Mouse (Mus musculus): ENCODE results near the gene Nsmf. TPM values are rescaled to one million over a fixed set of nuclear protein-coding genes. Genes with fewer than 3 reads are reported as not detected.

The Nsmf gene
- total and polyA plus RNA-seq, 3 experiments: 28.5 to 30.9 (median 29.5) TPM

- Histone ChIP-seq H3K27me3 (ENCODE audit: insufficient read depth, low read length) (no peaks in the 10 kb centered on the region; the same call in 1 of the 2 replicates), H3K36me3 (replicated peaks) (peaks cover 78% of the 10 kb centered on the region), H3K9me3 (replicated peaks) (no peaks in the 10 kb centered on the region), H3K4me1 (ENCODE audit: insufficient read depth, low read depth, low read length) (peaks cover 30% of the 10 kb centered on the region), H3K4me3 (ENCODE audit: low read depth, low read length) (no peak overlapping the region)
- no peak for ATAC-seq (ENCODE audit: extremely low read depth, insufficient number of reproducible peaks, low FRiP score, poor library complexity, severe bottlenecking)
- TF ChIP-seq GATA2 (IDR thresholded peaks at IDR 0.05; ENCODE audit: borderline replicate concordance, low read depth, low read length): no peak
- no peak for DNase-seq (ENCODE audit: low spot score)
These were observed 4.8 kb downstream of the Nsmf start for GRCm38 (mm10) chr2:25058926-25059325.

DNA sequence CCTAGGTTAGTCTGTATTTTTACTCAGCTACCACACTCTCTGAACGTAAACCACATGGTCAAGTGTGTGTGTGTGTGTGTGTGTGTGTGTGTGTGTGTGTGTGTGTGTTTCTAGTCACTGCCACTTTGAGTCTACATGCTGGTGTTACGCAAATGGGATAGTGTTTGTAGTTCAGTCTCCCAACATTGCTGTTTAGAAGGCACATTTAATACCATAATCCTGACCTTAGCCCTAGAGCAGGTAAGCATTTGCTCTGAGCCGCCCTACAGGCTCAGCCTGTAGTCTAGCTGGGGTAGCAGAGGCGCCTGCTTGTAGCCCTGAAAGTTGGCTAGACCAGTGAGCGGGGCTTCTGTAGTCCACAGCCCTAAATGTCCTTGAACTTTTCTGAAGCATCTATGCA lies 9.4 kb downstream of the Nsmf start:
- H3K9me3 ChIP-seq (replicated peaks): no peaks in the 10 kb centered on the region
- H3K4me3 ChIP-seq (ENCODE audit: low read depth, low read length): no peak overlapping the region
- no peak for ATAC-seq (ENCODE audit: extremely low read depth, insufficient number of reproducible peaks, low FRiP score, poor library complexity, severe bottlenecking)
- H3K4me1 ChIP-seq (ENCODE audit: insufficient read depth, low read depth, low read length): peaks cover 12% of the 10 kb centered on the region
- peaks cover 48% of the 10 kb centered on the region for H3K36me3 ChIP-seq (replicated peaks)
- TF ChIP-seq TAL1 (conservative IDR thresholded peaks at IDR 0.05; ENCODE audit: low read depth, low read length) (no peak), POLR2AphosphoS5 (IDR thresholded peaks at IDR 0.05; ENCODE audit: insufficient replicate concordance, low read depth, low read length) (no peak), GATA2 (IDR thresholded peaks at IDR 0.05; ENCODE audit: borderline replicate concordance, low read depth, low read length) (no peak), CTCF (IDR thresholded peaks at IDR 0.05; ENCODE audit: low read depth, low read length) (no peak), GATA1 (IDR thresholded peaks at IDR 0.05; ENCODE audit: borderline replicate concordance, low read length) (no peak)
- peaks cover 4% of the 10 kb centered on the region for H3K27me3 ChIP-seq (ENCODE audit: insufficient read depth, low read length)
- no peak for DNase-seq (ENCODE audit: low spot score)

GRCm38 (mm10) chr2:25064285-25064684 lies 10.1 kb downstream of the Nsmf start:
- Histone ChIP-seq H3K27me3 (ENCODE audit: insufficient read depth, low read length) (peaks cover 4% of the 10 kb centered on the region; the same call in 1 of the 2 replicates), H3K36me3 (replicated peaks) (peaks cover 40% of the 10 kb centered on the region), H3K9me3 (replicated peaks) (no peaks in the 10 kb centered on the region), H3K4me1 (ENCODE audit: insufficient read depth, low read depth, low read length) (peaks cover 8% of the 10 kb centered on the region), H3K4me3 (ENCODE audit: low read depth, low read length) (no peak overlapping the region)
- no peak for TF ChIP-seq POLR2AphosphoS5 (IDR thresholded peaks at IDR 0.05; ENCODE audit: insufficient replicate concordance, low read depth, low read length)
- no peak for TF ChIP-seq TAL1 (conservative IDR thresholded peaks at IDR 0.05; ENCODE audit: low read depth, low read length)
- TF ChIP-seq GATA1 (IDR thresholded peaks at IDR 0.05; ENCODE audit: borderline replicate concordance, low read length): no peak
- no peak for TF ChIP-seq CTCF (IDR thresholded peaks at IDR 0.05; ENCODE audit: low read depth, low read length)
- TF ChIP-seq GATA2 (IDR thresholded peaks at IDR 0.05; ENCODE audit: borderline replicate concordance, low read depth, low read length): no peak
- no peak for DNase-seq (ENCODE audit: low spot score)
- ATAC-seq (ENCODE audit: extremely low read depth, insufficient number of reproducible peaks, low FRiP score, poor library complexity, severe bottlenecking): no peak; the same call in 1 of the 2 replicates

GRCm38 (mm10) chr2:25065537-25065936 lies 11.4 kb downstream of the Nsmf start:
- Histone ChIP-seq H3K4me3 (ENCODE audit: low read depth, low read length) (no peak overlapping the region), H3K4me1 (ENCODE audit: insufficient read depth, low read depth, low read length) (peaks cover 8% of the 10 kb centered on the region), H3K36me3 (replicated peaks) (peaks cover 27% of the 10 kb centered on the region), H3K9me3 (replicated peaks) (no peaks in the 10 kb centered on the region), H3K27me3 (ENCODE audit: insufficient read depth, low read length) (peaks cover 4% of the 10 kb centered on the region; the same call in 1 of the 2 replicates)
- ATAC-seq (ENCODE audit: extremely low read depth, insufficient number of reproducible peaks, low FRiP score, poor library complexity, severe bottlenecking) (no peak), DNase-seq (ENCODE audit: low spot score) (no peak)
- TF ChIP-seq TAL1 (conservative IDR thresholded peaks at IDR 0.05; ENCODE audit: low read depth, low read length) (no peak), CTCF (IDR thresholded peaks at IDR 0.05; ENCODE audit: low read depth, low read length) (no peak), POLR2AphosphoS5 (IDR thresholded peaks at IDR 0.05; ENCODE audit: insufficient replicate concordance, low read depth, low read length) (no peak), GATA2 (IDR thresholded peaks at IDR 0.05; ENCODE audit: borderline replicate concordance, low read depth, low read length) (no peak), GATA1 (IDR thresholded peaks at IDR 0.05; ENCODE audit: borderline replicate concordance, low read length) (no peak)

- Histone ChIP-seq H3K36me3 (replicated peaks) (peaks cover 17% of the 10 kb centered on the region), H3K4me1 (ENCODE audit: insufficient read depth, low read depth, low read length) (no peaks in the 10 kb centered on the region), H3K27me3 (ENCODE audit: insufficient read depth, low read length) (peaks cover 4% of the 10 kb centered on the region; the same call in 1 of the 2 replicates), H3K9me3 (replicated peaks) (no peaks in the 10 kb centered on the region), H3K4me3 (ENCODE audit: low read depth, low read length) (no peak overlapping the region)
- TF ChIP-seq GATA1 (IDR thresholded peaks at IDR 0.05; ENCODE audit: borderline replicate concordance, low read length) (no peak), CTCF (IDR thresholded peaks at IDR 0.05; ENCODE audit: low read depth, low read length) (no peak), TAL1 (conservative IDR thresholded peaks at IDR 0.05; ENCODE audit: low read depth, low read length) (no peak), POLR2AphosphoS5 (IDR thresholded peaks at IDR 0.05; ENCODE audit: insufficient replicate concordance, low read depth, low read length) (no peak), GATA2 (IDR thresholded peaks at IDR 0.05; ENCODE audit: borderline replicate concordance, low read depth, low read length) (no peak)
- ATAC-seq (ENCODE audit: extremely low read depth, insufficient number of reproducible peaks, low FRiP score, poor library complexity, severe bottlenecking) (no peak), DNase-seq (ENCODE audit: low spot score) (no peak)
These were observed 12.4 kb downstream of the Nsmf start for GRCm38 (mm10) chr2:25066552-25066951.

DNA sequence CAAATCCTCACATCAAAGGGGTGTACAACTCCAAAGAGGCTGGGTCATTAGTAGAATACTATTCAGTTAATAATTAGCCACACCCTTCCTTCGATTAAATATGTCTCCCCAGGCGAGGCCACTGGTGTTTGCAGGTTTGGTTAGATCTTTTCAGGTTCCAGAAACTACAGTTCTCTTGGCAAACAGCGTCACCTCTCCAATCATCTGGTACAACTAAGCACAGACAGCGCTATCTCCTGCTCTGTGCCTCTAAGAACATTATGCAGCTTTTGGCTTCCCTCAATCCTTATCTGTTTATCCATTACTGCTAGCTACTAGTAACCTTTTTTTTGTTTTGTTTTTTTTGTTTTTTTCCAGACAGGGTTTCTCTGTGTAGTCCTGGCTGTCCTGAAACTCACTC lies 15.4 kb downstream of the Nsmf start:
- TF ChIP-seq GATA1 (IDR thresholded peaks at IDR 0.05; ENCODE audit: borderline replicate concordance, low read length) (no peak), TAL1 (conservative IDR thresholded peaks at IDR 0.05; ENCODE audit: low read depth, low read length) (no peak), POLR2AphosphoS5 (IDR thresholded peaks at IDR 0.05; ENCODE audit: insufficient replicate concordance, low read depth, low read length) (no peak), GATA2 (IDR thresholded peaks at IDR 0.05; ENCODE audit: borderline replicate concordance, low read depth, low read length) (no peak), CTCF (IDR thresholded peaks at IDR 0.05; ENCODE audit: low read depth, low read length) (no peak)
- Histone ChIP-seq H3K4me1 (ENCODE audit: insufficient read depth, low read depth, low read length) (0 out of 2 replicates have a peak, but pooled peaks cover 3% of the 10 kb centered on the region), H3K9me3 (replicated peaks) (no peaks in the 10 kb centered on the region), H3K4me3 (ENCODE audit: low read depth, low read length) (no peak overlapping the region), H3K27me3 (ENCODE audit: insufficient read depth, low read length) (peaks cover 7% of the 10 kb centered on the region), H3K36me3 (replicated peaks) (no peaks in the 10 kb centered on the region)
- no peak for ATAC-seq (ENCODE audit: extremely low read depth, insufficient number of reproducible peaks, low FRiP score, poor library complexity, severe bottlenecking)
- no peak for DNase-seq (ENCODE audit: low spot score)
